Mouse (Mus musculus) hindbrain, embryonic 12.5 days (tissue): ENCODE data around the gene Gm2174. TPM values are rescaled to one million over a fixed set of nuclear protein-coding genes. Genes with fewer than 3 reads are reported as not detected.

Source experiments
- ATAC-seq: fragments of 200-750 bp; cut with Nextera tagmentation; 2 replicates; pipeline ENCODE4 v1.8.0; 2017; ENCODE audit warnings: moderate TSS enrichment; ENCODE audit not compliant: low FRiP score
- H3K27ac ChIP-seq: fragments of 300-500 bp; sonication (generic); 2 replicates; pipeline ENCODE4 v1.5.1; 2016; ENCODE audit warnings: mild to moderate bottlenecking
- H3K27me3 ChIP-seq: fragments of 300-500 bp; sonication (generic); 2 replicates; pipeline ENCODE4 v1.6.1; 2016; ENCODE audit warnings: mild to moderate bottlenecking
- H3K36me3 ChIP-seq: fragments of 300-500 bp; sonication (generic); 2 replicates; pipeline ENCODE4 v1.6.1; 2016; ENCODE audit warnings: mild to moderate bottlenecking
- H3K4me1 ChIP-seq: fragments of 300-500 bp; sonication (generic); 2 replicates; pipeline ENCODE4 v1.6.1; 2016
- H3K4me2 ChIP-seq: fragments of 300-500 bp; sonication (generic); replicated peaks from 2 replicates; pipeline ENCODE4 v1.6.1; 2016; ENCODE audit warnings: mild to moderate bottlenecking
- H3K4me3 ChIP-seq: fragments of 300-500 bp; sonication (generic); 2 replicates; pipeline ENCODE4 v1.5.1; 2016; ENCODE audit warnings: mild to moderate bottlenecking
- H3K9ac ChIP-seq: fragments of 300-500 bp; sonication (generic); 2 replicates; pipeline ENCODE4 v1.6.1; 2016; ENCODE audit warnings: mild to moderate bottlenecking, moderate library complexity
- H3K9me3 ChIP-seq: fragments of 300-500 bp; sonication (generic); replicated peaks from 2 replicates; pipeline ENCODE4 v1.6.1; 2016; ENCODE audit warnings: mild to moderate bottlenecking
- WGBS: fragments of 180-500 bp; shearing (Covaris S2); methylation state at CpG from one replicate; pipeline ENCODE4 v1.1.7; 2016; 5-methylcytosine and 5-hydroxymethylcytosine counted together
- polyA plus RNA-seq: library from polyadenylated mRNA; unstranded; fragments of >200 nt; fragmentation: Nextera tagmentation; extraction: Ambion mirVana; gene quantifications from 2 replicates; pipeline ENCODE4 v1.2.1, GENCODE M21; 2016

The Gm2174 gene
- polyA plus RNA-seq = not detected in 2 replicates

DNA sequence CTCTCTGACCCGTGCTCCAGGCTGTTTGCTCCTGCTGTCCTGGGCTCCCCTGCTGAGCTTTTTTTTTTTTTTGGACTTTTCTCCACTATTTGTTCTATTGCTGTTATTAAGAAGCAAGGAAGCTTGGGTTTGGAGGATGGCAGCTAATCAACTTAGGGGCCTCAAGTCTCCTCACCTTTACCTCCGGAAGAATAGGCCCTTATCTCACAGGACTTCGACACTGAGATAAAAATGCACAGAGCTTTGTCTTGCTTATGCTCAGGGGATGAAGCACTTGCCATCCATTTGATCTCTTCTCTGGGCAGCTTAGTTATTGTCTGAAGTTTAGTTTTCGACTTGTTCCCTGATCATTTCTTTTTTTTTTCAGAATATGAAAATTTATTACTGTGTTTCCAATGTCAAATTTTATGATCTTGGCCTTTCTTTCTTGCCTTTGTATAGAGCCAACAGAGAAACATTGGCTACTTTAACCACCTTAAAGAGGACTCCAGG, at the start of gene Gm2174:
Gene Gm2174 (plus strand): TSS at position 442 of the 492 bp plus-strand sequence.
- Histone ChIP-seq H3K9ac (no peak within 1 kb of the TSS), H3K27ac (no peak within 1 kb of the TSS), H3K4me3 (no peak within 1 kb of the TSS), H3K36me3 (no peaks in the 10 kb centered on the region), H3K4me2 (no peak within 1 kb of the TSS), H3K4me1 (no peaks in the 10 kb centered on the region), H3K27me3 (no peaks in the 10 kb centered on the region), H3K9me3 (no peaks in the 10 kb centered on the region)
- no peak for ATAC-seq
- WGBS = 73% methylated on average over 4 of the region's 4 CpGs

DNA sequence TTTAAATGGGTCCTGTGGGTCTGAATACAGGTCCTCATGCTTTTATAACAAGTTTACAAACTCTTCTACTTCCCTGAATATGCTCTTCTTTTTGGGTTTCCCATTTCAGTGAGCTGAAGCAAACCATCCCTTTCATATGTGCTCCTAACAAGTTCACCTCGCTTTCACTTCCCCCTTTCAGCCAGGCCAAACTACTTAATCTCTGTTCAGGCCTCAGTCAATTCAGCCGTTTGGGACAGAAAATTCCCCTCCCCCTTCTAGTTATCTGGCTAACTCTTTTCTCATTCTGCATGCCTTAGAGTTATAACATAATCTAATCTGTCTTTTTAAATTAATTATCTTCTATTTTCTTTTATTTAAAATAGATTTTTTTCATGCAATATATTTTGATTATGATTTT, 43.1 kb upstream of the Gm2174 start:
- no peak overlapping the region for H3K4me3 ChIP-seq
- no peaks in the 10 kb centered on the region for H3K27me3 ChIP-seq
- no peaks in the 10 kb centered on the region for H3K4me1 ChIP-seq
- no peak overlapping the region for H3K27ac ChIP-seq
- H3K36me3 ChIP-seq = no peaks in the 10 kb centered on the region
- H3K4me2 ChIP-seq = no peak overlapping the region
- 30% methylated on average over 2 of the region's 2 CpGs for WGBS
- ATAC-seq = no peak
- H3K9me3 ChIP-seq = no peaks in the 10 kb centered on the region
- H3K9ac ChIP-seq = no peak overlapping the region

DNA sequence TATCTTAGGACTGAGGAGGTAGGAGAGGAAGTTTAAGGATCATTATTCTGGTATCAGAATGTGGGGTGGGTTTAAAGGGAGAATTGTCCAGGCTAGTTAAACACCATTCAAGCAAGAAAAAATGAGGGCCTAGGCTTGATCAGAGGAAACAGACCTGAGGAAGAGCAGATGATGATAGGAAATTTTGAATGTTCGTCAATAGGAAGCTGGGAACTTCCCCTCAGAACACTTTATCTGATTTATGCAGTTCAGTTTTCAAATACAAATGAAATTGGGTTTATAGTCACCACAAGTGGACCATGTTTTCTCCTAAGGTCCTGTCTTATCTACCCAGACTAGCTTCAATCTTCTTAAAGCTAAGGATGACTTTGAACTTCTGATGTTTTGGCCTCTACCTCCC, 42.3 kb upstream of the Gm2174 start:
- Histone ChIP-seq H3K36me3 (no peaks in the 10 kb centered on the region), H3K4me3 (no peak overlapping the region), H3K4me2 (no peak overlapping the region), H3K27ac (no peak overlapping the region), H3K4me1 (no peaks in the 10 kb centered on the region), H3K9me3 (no peaks in the 10 kb centered on the region), H3K27me3 (no peaks in the 10 kb centered on the region), H3K9ac (no peak overlapping the region)
- WGBS = 43% methylated on average over 1 of the region's 1 CpGs
- ATAC-seq = no peak

DNA sequence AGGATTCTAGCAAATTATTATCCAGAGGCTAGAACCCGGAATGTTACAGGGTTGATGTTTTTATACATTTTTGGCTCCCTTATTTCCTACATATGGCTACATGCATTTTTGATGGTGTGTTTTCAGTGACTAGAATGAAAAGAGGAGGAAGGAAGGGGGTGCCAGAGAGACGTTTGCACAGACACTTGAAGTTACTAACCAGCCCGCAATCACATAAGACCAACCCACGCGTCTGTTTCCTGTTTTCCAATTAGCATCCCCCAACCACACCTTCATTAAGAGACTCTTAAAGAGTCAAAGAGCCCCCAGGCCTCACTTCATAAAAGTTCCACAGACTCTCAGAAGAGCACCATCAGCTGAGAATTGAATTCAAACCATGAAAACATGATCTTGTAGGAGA, 41.6 kb upstream of the Gm2174 start:
- H3K36me3 ChIP-seq = no peaks in the 10 kb centered on the region
- no peak overlapping the region for H3K4me3 ChIP-seq
- no peak for ATAC-seq
- H3K9me3 ChIP-seq = no peaks in the 10 kb centered on the region
- H3K27me3 ChIP-seq = no peaks in the 10 kb centered on the region
- H3K27ac ChIP-seq = no peak overlapping the region
- no peaks in the 10 kb centered on the region for H3K4me1 ChIP-seq
- 71% methylated on average over 5 of the region's 5 CpGs for WGBS
- H3K4me2 ChIP-seq = no peak overlapping the region
- H3K9ac ChIP-seq = no peak overlapping the region

DNA sequence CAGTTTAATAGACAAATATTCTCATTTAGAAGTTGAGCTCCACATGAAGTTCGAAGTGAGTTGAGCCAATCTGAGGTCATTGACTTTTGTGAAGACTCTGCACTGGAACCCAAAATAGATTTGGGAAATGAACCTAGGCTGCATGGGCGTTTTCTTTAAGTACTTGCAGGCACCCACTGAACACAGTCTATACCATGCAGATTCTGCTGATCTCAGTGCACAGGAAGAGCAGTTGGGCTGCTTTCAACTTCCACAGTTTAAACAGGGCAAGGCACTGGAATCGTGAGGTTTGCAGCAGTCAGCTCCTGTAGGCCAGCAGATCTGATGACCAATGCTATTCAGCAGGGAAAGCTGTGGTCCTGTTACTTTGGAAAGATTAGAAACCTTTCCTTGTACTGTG, 31.5 kb upstream of the Gm2174 start:
- H3K27me3 ChIP-seq = no peaks in the 10 kb centered on the region
- H3K9ac ChIP-seq = no peak overlapping the region
- H3K27ac ChIP-seq = no peak overlapping the region
- H3K4me2 ChIP-seq = no peak overlapping the region
- ATAC-seq = no peak
- H3K36me3 ChIP-seq = no peaks in the 10 kb centered on the region
- H3K4me1 ChIP-seq = no peaks in the 10 kb centered on the region
- no peaks in the 10 kb centered on the region for H3K9me3 ChIP-seq
- WGBS = 81% methylated on average over 3 of the region's 3 CpGs
- H3K4me3 ChIP-seq = no peak overlapping the region

DNA sequence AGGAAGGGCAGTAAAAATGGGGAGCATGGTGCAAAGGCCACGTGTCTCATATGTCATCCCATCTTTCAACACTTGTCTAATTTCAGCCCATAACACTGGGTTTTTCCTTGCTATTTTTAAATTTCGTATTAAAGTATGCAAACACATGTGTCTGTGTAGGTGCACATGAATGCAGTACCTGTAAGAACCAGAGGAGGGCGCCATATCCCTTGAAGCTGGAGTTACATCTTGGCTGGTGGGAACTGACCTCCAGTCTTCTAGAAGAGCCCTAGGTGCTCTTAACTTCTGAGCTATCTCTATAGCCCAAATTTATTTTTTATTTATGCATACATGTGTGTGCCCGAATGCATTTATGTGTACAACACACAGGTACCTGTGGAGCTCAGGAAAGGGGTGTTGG, 30.2 kb upstream of the Gm2174 start:
- no peak overlapping the region for H3K4me3 ChIP-seq
- 70% methylated on average over 4 of the region's 4 CpGs for WGBS
- no peak for ATAC-seq
- no peak overlapping the region for H3K27ac ChIP-seq
- H3K36me3 ChIP-seq = no peaks in the 10 kb centered on the region
- no peaks in the 10 kb centered on the region for H3K4me1 ChIP-seq
- no peaks in the 10 kb centered on the region for H3K27me3 ChIP-seq
- no peak overlapping the region for H3K4me2 ChIP-seq
- H3K9ac ChIP-seq = no peak overlapping the region
- no peaks in the 10 kb centered on the region for H3K9me3 ChIP-seq

DNA sequence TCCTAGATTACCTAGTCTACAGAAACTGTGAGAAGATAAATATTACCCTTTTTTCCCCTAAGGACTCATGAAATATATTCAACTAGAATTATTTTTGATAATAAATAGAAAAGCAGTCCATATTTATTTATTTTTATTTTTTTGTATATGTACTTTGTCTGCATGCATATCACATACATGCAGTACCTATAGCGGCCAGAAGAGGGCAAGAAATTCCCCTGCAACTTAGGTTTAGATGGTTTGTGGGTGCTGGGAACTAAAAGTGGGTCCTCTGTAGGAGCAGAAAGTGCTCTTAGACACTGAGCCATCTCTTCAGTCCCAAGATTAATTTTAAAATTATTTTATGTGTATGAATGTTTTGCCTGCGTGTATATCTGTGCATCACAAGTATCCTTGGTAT, 17.2 kb upstream of the Gm2174 start:
- no peak overlapping the region for H3K4me2 ChIP-seq
- no peak for ATAC-seq

DNA sequence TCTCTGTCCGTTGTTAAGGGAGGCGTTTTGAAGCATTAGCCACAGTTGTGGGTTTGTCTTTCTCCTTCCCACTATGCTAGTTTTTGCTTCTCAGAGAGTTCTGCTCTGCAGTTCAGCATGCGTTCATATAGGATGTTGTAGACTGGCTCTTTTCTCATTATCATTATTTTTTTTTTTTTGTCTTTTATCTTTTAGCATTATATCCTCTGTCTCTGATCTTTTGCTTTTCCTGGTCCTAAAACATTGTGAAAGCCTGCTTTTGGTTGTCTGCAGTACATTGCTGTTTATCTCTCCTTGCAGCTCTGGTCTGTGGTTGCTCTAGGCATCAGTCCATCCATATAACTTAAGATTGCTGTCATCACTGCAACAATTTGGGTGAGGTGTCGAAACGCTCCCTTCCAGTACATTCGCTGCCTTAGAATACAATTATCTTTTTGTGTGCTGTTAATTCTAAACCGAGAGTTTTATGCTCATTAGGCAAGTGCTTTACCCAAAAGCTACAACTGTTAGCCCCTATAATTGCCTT, 11.9 kb upstream of the Gm2174 start:
- no peak overlapping the region for H3K4me3 ChIP-seq
- WGBS = 83% methylated on average over 7 of the region's 7 CpGs
- H3K27me3 ChIP-seq = no peaks in the 10 kb centered on the region
- no peak overlapping the region for H3K4me2 ChIP-seq
- no peak overlapping the region for H3K9ac ChIP-seq
- H3K9me3 ChIP-seq = no peaks in the 10 kb centered on the region
- H3K36me3 ChIP-seq = no peaks in the 10 kb centered on the region
- H3K4me1 ChIP-seq = no peaks in the 10 kb centered on the region
- no peak for ATAC-seq
- no peak overlapping the region for H3K27ac ChIP-seq

More for the DNA sequence above, 17.2 kb upstream of the Gm2174 start:
- Histone ChIP-seq H3K27ac (no peak overlapping the region), H3K27me3 (no peaks in the 10 kb centered on the region), H3K9me3 (no peaks in the 10 kb centered on the region), H3K4me1 (no peaks in the 10 kb centered on the region), H3K4me3 (no peak overlapping the region), H3K36me3 (no peaks in the 10 kb centered on the region), H3K9ac (no peak overlapping the region)
- 36% methylated on average over 2 of the region's 2 CpGs for WGBS

DNA sequence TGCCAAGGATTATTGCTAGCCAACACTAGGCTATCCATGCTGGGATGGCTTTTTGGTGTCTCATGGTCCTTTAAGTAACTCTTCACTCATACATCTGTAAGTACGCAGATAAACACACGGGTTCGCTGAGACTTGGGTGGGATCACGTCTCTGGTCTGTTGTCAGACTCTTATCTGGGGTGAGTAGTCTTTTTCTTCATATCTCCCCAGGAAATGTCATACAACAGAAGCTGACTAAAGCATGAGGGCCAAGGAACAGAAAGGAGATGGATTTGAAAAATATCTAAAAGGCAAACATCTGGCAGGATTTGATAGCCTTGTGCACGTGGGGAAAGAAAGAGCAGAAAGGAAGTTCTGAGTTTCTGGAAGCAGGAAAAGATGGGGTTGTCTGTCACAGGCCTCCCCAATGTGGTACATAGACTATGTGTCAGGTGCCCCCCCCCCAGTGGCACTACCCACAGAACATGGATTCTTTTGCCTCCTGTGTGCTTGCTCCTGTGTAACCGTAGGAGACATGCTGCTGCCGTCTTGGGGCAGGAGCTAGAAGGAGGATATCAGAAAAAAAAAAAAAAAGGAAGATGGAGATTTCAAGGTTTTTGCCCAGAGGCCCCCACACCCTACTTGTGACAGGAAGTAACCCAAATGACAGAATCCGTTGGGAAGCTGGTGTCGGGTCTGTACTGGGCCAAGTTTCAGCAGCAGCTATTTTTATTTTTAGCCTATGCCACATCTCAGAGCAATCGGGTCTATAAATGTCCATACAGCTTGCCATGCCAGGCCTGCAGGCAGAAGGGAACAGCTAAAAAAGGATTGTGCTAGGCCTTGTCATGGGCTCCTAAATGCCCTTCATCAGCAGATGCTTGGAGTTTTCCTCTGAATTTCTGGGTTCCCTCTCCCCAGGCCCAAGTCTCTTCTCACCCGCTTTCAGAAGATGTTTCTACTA, 1.0 kb upstream of the Gm2174 start:
- Histone ChIP-seq H3K9me3 (no peaks in the 10 kb centered on the region), H3K4me3 (no peak overlapping the region), H3K36me3 (no peaks in the 10 kb centered on the region), H3K4me2 (no peak overlapping the region), H3K9ac (no peak overlapping the region), H3K27ac (no peak overlapping the region), H3K27me3 (no peaks in the 10 kb centered on the region), H3K4me1 (no peaks in the 10 kb centered on the region)
- 86% methylated on average over 11 of the region's 11 CpGs for WGBS
- ATAC-seq = no peak

DNA sequence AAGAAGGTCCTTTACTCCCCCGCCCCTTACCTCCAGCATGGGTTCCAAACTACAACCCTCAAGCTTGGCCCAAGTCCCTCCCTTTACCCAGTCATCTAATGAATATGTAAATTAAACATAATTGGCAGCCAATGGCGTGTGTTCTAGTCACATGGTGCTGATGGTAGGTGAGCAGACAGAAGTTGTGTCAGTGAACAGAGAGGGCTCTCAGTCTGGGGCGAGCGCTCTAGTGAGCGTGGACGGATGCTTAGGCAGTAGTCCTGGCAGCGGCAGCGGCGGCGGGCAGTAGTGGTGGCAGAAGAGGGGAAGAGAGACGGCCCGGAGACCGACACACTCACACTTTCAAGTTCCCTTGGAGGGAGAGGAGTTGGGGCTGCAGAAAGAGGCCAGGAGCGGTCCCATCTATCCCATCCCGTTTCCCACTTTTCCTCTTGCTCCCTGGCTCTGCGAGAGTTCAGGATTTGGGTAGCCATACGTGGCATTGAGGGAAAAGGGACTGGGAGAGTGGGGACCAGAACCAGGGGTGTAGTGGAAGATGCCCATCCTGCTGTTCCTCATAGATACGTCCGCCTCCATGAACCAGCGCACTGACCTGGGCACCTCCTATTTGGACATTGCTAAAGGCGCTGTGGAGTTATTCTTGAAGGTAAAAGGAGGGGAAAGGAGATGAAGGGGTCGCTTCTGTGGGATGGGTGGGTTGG, 7.1 kb downstream of the Gm2174 start, which contains the start of gene Ints6l:
Gene Ints6l (plus strand): TSS at position 187 of the 701 bp plus-strand sequence.
- whole genome bisulfite sequencing = 21% methylated on average over 15 of the region's 22 CpGs
- no peaks in the 10 kb centered on the region for H3K36me3 ChIP-seq
- H3K27ac ChIP-seq = peak within 1 kb of the TSS; percentile 96
- no peaks in the 10 kb centered on the region for H3K27me3 ChIP-seq
- no peaks in the 10 kb centered on the region for H3K4me1 ChIP-seq
- peak within 1 kb of the TSS; percentile 58 for H3K4me3 ChIP-seq
- H3K9me3 ChIP-seq = no peaks in the 10 kb centered on the region
- H3K4me2 ChIP-seq = peak within 1 kb of the TSS; percentile 54
- peak within 1 kb of the TSS; percentile 77 for H3K9ac ChIP-seq
- ATAC-seq = peak; percentile 83

DNA sequence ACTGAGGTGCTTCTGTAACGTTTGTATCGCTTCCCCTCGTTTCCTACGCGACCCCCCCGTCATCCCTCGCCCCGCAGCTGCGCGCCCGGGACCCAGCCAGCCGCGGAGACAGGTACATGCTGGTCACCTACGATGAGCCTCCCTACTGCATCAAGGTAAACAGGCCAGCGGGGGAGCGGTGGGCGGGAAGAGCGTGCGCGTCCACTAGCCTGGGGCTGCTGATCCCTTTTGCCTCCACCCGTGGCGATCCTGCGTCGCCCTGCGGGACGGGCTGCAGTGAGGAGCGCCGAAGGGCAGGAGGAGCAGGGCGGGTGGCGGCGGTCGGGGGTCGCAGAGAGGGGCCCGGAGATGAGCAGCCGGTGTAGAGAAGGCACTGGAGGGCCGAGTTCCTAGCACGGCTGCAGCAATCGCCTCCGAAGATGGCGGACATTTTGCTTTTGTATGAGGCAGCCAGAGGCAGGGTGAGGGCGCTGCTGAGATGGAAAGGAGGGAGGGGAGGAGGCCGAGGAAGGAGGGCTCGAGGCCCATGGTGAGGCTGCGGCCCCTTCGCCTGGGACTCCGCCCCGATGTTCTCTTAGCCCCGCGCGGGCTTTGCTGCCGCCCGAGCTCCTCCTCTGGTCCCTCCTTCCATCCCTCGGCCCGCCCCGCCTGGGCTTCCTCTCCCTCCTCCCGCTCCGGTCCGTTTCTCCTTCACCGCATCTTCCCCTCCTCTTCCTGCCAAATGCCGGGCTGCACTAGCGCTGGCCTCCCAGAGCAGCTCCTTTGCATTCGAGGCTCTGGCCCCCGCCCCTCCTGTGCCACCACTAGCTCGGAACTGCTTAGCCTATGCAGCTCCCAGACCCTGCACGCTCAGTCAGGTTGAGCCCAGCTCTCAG, 7.8 kb downstream of the Gm2174 start:
- Histone ChIP-seq H3K9me3 (no peaks in the 10 kb centered on the region), H3K4me3 (peak overlapping the region; percentile 58), H3K27me3 (no peaks in the 10 kb centered on the region), H3K4me1 (no peaks in the 10 kb centered on the region), H3K4me2 (peak overlapping the region; percentile 54), H3K27ac (peak overlapping the region; percentile 96), H3K36me3 (no peaks in the 10 kb centered on the region), H3K9ac (peak overlapping the region; percentile 77)
- ATAC-seq = peak; percentile 95
- 17% methylated on average over 52 of the region's 65 CpGs for WGBS
